Mouse (Mus musculus) layer of hippocampus, postnatal 10 days (tissue): ENCODE data around the gene Sorbs1. TPM values are rescaled to one million over a fixed set of nuclear protein-coding genes. Genes with fewer than 3 reads are reported as not detected.

ENCODE experiments used
- DNase-seq, 2 experiments: peaks; one replicate each; pipeline ENCODE4 v3.0.0; 2021; ENCODE audit warnings: low spot score in 2 of 2
- total RNA-seq, 2 experiments: library from RNA; stranded (reverse); gene quantifications; 2 replicates each; pipeline ENCODE4 v1.2.3; 2021

The Sorbs1 gene
- total RNA-seq, 2 experiments from 2014 or later, result 147 to 148 TPM

- no peak for DNase-seq
Observed at GRCm38 (mm10) chr19:40307550-40307949, 206.0 kb downstream of the Sorbs1 start.

- DNase-seq, result no peak
Observed at GRCm38 (mm10) chr19:40306631-40307030, 206.9 kb downstream of the Sorbs1 start.

- DNase-seq, result no peak
Observed at GRCm38 (mm10) chr19:40305456-40305855, 208.1 kb downstream of the Sorbs1 start.

GRCm38 (mm10) chr19:40302916-40303315 lies 210.7 kb downstream of the Sorbs1 start:
- no peak for DNase-seq

- DNase-seq, result no peak
Observed at GRCm38 (mm10) chr19:40302477-40302876, 211.1 kb downstream of the Sorbs1 start.

- DNase-seq, result no peak
Observed at GRCm38 (mm10) chr19:40299983-40300759, 213.4 kb downstream of the Sorbs1 start.

- DNase-seq, result no peak
Observed at GRCm38 (mm10) chr19:40299182-40299581, 214.4 kb downstream of the Sorbs1 start.

GRCm38 (mm10) chr19:40298574-40298973 lies 215.0 kb downstream of the Sorbs1 start:
- DNase-seq, result no peak

GRCm38 (mm10) chr19:40297798-40298144 lies 215.8 kb downstream of the Sorbs1 start:
- DNase-seq, result no peak

- DNase-seq, result no peak
Observed at GRCm38 (mm10) chr19:40297078-40297797, 216.3 kb downstream of the Sorbs1 start.

- DNase-seq, result no peak
Observed at GRCm38 (mm10) chr19:40294231-40294630, 219.3 kb downstream of the Sorbs1 start.

- DNase-seq, result no peak
Observed at GRCm38 (mm10) chr19:40293791-40294190, 219.8 kb downstream of the Sorbs1 start.

GRCm38 (mm10) chr19:40290099-40290724 lies 223.4 kb downstream of the Sorbs1 start:
- DNase-seq, result no peak

- no peak for DNase-seq
Observed at GRCm38 (mm10) chr19:40288415-40288814, 225.2 kb downstream of the Sorbs1 start.

- DNase-seq, result no peak
Observed at GRCm38 (mm10) chr19:40284704-40285103, 228.9 kb downstream of the Sorbs1 start.

- DNase-seq, result no peak
Observed at GRCm38 (mm10) chr19:40283415-40283814, 230.2 kb downstream of the Sorbs1 start.

GRCm38 (mm10) chr19:40278372-40279023 lies 235.1 kb downstream of the Sorbs1 start:
- DNase-seq, result no peak

GRCm38 (mm10) chr19:40277494-40277893 lies 236.1 kb downstream of the Sorbs1 start:
- DNase-seq, result no peak

- DNase-seq, result no peak
Observed at GRCm38 (mm10) chr19:40275401-40276188, 238.0 kb downstream of the Sorbs1 start.

GRCm38 (mm10) chr19:40272674-40273073 lies 240.9 kb downstream of the Sorbs1 start:
- no peak for DNase-seq
